Mouse (Mus musculus) layer of hippocampus, adult 8-10 months (tissue): ENCODE measurements around the gene Vat1l. TPM values are rescaled to one million over a fixed set of nuclear protein-coding genes. Genes with fewer than 3 reads are reported as not detected.

Experiments
- DNase-seq, 2 experiments: peaks; one replicate each; pipeline ENCODE4 v3.0.0; 2022; ENCODE audit warnings: low spot score in 2 of 2
- total RNA-seq, 4 experiments: library from RNA; stranded (reverse); gene quantifications; 2 replicates each; pipeline ENCODE4 v1.2.4; 2022

Vat1l gene
- total RNA-seq, 4 experiments from 2014 or later, result 12.5 to 15.3 (median 13.2) TPM

DNA sequence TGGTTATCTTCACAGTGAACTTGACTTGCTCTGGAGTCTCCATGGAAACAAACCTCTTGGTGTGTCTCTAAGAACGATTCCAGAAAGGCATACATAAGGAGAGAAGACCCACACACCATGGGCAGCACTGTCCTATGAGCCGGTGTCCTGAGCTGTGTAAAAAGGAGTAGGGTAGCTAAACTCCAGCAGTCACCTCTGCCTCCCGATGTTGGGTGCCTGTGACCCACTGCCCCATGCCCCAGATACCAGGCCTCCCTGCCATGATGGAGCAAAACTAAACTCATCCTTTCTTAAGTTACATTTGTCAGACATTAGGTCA lies 90.3 kb downstream of the Vat1l start:
- no peak for DNase-seq

DNA sequence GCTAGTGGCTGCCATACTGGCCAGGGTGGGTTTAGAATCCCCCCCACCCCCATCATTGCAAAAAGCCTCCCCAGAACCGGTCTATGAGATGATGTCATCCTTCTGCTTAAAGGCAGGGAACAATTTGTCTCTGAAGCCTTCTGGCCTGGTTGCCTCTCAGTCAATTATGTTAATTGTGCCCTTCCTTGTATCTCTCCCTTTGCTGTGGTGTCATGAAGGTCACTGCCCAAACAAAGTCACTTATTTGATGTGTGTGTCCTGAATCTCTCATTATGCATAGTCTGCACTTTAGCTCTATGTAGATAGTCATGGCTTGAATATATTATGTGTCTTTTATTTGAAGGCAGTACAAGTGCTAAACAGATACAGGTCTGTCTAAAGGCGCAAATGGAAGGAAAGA lies 92.8 kb downstream of the Vat1l start:
- no peak for DNase-seq

DNA sequence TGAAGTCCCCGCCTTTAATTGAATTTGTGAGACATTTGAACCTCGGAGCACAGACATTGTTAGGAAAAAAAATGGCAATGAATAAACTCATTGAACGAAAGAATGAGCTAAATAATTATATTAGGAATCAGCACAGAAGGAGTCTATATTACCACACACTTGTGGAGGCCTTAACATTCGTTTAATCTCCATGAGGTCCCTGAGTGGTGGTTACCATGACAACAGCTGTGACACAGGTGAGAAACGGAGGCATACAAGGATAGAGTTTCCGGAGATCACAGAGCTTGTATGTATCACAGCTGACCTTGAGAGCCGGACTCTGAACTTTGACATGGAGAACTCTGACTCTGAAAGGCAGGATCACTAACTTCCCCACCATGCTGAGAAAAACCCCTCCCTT lies 94.7 kb downstream of the Vat1l start:
- DNase-seq, result no peak

DNA sequence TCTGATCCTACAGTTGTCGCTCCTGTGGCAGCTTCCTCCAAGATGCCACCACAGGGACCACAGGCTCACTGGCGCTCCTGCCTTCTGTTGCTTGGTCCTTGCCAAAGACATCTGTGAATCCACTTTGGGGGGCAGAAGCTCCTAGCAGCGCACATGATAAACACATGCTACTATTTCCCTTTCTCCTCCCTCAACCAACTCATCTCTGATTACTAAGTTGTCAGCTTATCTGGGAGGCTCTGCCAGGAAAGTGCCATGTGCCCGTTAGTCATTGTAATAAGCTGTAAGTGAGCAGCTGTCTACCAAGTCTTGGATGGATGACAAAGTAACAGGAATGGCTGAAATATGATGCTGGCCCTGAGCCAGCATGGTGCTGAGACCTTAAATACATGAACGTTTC lies 100.9 kb downstream of the Vat1l start:
- peak; percentile 11 to 22 for DNase-seq

DNA sequence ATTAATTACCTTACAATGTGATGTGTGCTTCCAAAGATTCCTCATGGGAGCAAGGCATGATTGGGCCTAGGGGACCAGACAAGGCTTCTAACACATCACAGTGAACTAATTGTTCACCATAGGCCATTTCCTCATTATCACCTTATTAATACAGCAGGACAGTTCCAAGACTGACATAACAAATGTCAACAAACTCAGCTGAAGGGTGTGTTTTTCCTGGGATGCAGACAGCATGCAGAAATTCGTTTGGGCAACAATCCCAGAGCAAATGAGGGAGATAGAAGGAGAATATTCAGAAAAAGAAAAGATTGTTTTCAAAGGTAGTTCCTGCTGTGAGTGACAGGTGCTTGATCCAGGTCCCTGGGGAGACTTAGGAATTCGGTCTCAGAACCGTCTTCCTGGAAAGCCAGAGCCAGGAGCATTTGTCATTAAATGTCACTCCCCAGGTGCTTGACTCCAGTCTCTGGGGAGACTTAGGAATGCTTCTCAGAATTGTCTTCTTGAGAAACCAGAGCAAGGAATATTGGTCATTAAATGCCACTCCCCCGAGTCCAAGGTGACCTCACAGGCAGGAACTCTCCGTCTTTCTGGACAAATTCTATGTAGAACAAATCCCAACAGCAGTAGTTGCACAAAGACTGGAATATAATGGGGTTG lies 109.4 kb downstream of the Vat1l start:
- no peak for DNase-seq

GRCm38 (mm10) chr8:114318161-114318560 lies 112.7 kb downstream of the Vat1l start:
- DNase-seq, result no peak

- no peak for DNase-seq
Observed at GRCm38 (mm10) chr8:114322096-114322495, 116.7 kb downstream of the Vat1l start.

DNA sequence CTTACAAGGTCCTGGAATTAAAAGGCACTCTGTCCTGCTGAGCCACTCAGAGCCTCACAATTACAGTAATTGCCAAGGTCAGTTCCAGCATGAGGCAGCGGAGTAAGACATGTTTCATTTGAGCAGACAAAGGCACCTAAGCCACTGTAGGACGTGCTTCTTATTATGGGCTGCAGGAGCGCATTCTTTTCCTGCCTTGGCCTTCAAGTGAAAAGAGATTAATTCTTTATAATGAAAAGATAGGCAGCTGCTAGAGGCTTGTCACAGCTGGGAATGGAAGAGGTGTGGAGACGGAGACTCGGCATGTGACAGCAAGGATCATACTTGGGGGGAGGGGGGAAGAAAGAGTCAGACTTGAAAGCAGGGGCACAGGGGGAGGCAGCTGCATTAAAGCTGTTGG lies 126.5 kb downstream of the Vat1l start:
- no peak for DNase-seq

GRCm38 (mm10) chr8:114332949-114333348 lies 127.5 kb downstream of the Vat1l start:
- no peak for DNase-seq

DNA sequence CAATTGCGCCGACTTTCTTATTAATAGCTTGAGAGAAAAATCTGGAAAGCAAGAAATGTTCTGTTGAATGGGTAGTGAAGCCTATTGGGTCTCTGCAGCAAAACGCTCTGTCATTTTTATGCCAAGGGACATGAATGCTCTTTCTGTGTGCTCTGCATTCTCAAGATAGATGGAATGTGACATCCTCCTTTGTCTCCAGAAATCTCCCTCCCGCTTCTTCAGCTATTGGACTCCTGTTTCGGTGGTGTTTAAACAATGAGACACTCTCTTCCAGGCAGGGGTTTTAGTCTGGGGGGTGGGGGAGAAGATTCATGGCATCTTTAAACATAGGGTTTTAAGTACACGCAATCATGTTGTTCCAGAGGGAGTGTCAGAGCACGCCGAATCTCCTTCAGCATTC lies 130.3 kb downstream of the Vat1l start:
- DNase-seq, result no peak

DNA sequence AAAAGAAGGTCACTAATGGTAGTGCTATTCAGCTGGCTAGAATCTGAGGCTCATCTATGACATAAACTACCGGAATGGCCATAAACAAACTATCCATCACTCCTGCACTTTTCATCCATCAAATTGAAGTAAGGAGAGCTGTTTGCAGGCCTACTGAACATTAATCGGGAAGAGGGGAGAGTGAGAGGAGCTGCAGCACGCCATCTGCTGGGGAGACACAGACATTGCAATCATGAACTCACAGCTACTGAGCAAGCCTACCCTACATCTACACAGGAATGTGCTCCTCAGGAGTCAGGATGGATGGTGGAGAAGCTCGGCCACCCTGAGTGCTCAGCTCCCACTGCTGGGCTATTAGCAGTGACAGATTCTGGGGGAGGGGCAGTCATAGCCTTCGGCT lies 136.9 kb downstream of the Vat1l start:
- no peak for DNase-seq

GRCm38 (mm10) chr8:114344789-114345188 lies 139.4 kb downstream of the Vat1l start:
- DNase-seq, result no peak

GRCm38 (mm10) chr8:114346045-114346444 lies 140.6 kb downstream of the Vat1l start:
- DNase-seq, result peak; percentile 12 to 38

DNA sequence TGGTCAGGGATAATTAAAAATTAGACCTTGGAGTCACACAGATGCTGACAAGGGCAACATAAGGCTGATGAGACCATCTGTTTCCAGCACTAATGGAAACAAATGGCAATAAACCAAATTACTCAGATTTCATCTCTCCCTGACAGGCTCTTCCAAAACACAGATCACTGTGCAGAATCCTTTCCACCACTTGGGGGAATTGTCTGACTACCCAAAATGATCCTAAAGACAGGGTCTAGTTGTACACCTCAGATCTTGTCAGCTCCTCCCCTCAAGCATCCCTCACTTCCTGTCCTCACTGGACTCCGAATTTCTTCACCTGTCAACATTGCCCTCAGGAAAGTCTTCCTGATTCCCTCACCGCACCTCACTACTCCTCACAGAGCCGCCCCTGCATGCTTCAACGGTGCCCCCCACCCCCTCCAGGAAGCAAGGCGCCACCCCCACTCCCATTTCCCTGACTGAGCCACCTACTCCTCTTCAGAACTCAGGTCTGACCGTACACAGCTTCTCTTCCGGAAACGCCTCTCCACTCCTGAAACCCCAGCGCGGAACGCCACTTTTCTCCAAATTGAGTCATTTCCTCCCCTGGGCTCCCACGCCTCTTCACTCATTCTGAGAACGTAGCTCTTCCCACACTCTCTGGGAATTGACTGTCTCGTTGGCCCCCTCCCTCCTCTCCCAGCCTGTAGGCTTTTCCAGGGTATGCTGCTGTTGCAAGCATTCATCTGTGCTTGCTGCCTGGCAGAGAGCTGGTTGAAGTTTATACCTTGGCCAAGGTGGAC lies 146.4 kb downstream of the Vat1l start:
- peak in 1 of 2 experiments; percentile 17 for DNase-seq

GRCm38 (mm10) chr8:114360506-114360905 lies 155.1 kb downstream of the Vat1l start:
- no peak for DNase-seq

- DNase-seq, result no peak
Observed at GRCm38 (mm10) chr8:114363167-114363566, 157.8 kb downstream of the Vat1l start.

DNA sequence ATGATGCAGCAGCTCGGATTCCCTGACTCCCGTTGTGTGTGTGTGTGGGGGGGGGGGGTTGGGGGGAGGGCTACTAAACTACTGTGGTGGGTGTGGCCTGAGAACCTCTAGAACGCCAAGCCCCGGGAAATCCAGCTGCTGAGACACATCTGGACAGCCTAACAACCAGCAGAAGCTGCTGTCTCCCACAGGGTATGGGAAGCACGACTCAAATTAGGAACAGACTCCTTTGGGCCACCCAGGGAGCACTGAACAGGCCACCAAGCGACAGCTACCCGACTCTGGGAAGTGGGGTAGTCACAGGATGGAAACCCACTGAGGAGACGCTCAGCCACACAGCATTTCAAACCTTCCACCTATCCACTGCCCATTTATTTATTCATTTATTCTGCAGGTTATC lies 158.2 kb downstream of the Vat1l start:
- DNase-seq, result no peak

GRCm38 (mm10) chr8:114369038-114369976 lies 163.9 kb downstream of the Vat1l start:
- peak; percentile 54 to 85 for DNase-seq

DNA sequence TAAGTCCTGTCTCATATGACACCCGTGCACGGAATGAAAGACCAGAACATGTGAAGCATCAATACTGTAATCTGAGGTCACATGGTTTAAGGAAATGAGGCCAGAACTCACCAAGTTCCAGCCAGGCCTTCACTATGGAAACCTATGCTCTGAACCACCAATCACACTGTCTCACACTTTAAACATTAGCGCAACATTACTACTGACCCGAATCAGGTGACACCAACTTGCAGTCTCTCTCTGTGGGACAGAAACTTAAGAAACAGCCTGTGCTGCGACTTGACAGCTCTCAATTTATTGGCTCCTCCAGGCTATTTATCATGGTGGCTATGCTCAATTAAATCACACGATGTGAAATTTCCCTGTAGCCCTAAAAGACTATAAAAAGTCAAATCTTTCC lies 169.0 kb downstream of the Vat1l start:
- no peak for DNase-seq

- DNase-seq, result no peak
Observed at GRCm38 (mm10) chr8:114384189-114384588, 178.8 kb downstream of the Vat1l start.

GRCm38 (mm10) chr8:114387494-114387893 lies 182.1 kb downstream of the Vat1l start:
- no peak for DNase-seq
